Mouse (Mus musculus): ENCODE measurements around the gene Megf9.

Gene Megf9

GRCm38 (mm10) chr4:70521506-70522292 lies 13.1 kb downstream of the Megf9 start:
- no peak for DNase-seq (ENCODE audit: low spot score)

DNA sequence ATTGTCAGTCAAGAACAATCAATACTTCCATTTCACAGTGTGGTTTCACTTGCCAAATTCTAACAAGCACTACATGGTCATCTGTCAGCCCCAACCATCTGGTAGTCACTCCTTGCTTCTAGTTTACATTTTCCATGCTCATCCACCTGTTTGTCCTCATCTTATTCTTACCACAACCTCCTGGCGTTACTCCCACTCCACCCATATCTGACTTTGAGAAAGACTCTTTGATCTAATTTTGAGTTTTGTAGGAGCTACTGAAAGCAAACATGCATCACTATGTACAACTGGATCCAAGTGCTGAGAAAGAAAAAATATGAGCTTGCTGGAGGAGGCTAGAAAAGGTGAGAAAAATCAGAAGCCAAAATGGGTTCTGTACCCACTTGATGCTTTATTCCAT lies 17.1 kb downstream of the Megf9 start:
- no peak for DNase-seq (ENCODE audit: low spot score)

DNA sequence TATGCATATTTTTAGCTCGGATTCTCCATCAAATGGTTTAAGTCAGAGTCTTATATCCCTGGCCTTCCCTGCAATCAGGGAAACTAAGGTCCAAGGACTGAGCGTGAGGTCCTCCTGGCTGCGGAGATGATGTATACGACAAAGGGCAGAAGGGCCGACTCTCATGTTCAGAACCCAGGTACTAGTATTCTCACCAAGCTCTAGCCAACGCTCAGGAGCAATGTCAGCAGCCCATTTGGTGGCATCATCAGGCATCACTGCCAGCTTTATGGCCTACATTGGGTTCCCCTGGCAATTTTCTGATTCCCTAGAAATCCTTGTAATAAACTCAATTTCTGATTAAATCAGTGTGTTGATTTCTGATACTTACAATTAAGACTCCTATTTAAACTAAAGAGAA lies 18.5 kb downstream of the Megf9 start:
- no peak for DNase-seq (ENCODE audit: low spot score)

DNA sequence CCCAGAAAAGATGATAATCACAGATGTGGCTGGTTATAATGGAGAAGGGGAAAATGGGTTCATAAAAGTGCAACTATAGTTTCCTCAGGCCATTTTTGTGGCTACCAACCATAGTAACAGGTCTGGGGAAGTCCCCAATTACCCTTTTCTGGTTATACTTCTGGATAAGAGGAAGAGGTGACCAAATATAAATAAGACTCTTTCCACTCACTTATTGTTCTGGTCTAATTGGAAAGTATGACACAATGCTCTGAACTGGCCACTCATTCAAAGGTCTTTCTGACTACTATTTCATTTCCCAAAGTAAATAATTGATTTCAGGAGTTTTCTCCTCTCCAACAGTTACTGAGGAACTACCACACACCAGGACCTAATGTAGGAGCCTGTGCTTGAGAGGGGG lies 19.3 kb downstream of the Megf9 start:
- DNase-seq (ENCODE audit: low spot score) = no peak

- no peak for DNase-seq (ENCODE audit: low spot score)
These were observed 24.8 kb downstream of the Megf9 start for GRCm38 (mm10) chr4:70509987-70510386.

DNA sequence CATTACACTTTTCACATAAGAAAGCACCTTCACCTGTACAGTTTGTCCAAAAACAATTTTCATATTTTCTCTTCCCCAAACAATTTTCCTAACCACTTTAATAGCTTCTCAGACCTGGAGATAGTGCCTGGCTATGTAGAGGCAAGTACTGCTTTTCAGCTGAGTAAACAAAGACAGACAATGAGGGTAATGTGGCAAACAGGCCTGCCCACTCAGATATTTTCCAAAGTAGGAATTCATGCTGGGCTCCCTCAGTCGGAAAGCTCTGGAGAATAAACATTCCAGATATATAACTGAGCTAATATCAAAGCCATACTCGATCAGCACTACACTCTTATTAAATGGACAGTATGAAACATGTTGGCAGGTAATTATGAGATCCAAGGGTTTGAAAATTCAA lies 25.2 kb downstream of the Megf9 start:
- no peak for DNase-seq (ENCODE audit: low spot score)

- DNase-seq (ENCODE audit: low spot score) = no peak
These were observed 26.6 kb downstream of the Megf9 start for GRCm38 (mm10) chr4:70508207-70508606.

DNA sequence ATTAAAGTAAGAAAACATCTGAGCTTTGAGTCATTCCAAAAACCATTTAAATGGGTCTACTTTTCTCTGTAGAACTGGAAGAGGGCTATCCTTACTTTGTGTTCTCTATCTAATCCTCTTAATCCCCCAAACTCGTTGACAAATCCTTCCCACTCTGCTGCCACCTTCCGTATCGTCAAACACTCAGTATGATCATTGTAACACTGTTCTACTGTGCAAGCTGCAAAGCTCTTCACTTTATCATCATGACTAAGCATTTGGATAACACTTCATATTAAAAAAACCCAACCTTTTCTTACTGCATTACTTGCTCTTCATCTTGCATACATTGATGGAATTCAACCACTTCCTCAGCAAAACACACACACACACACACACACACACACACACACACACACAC lies 28.8 kb downstream of the Megf9 start:
- DNase-seq (ENCODE audit: low spot score) = no peak

GRCm38 (mm10) chr4:70503827-70504226 lies 31.0 kb downstream of the Megf9 start:
- DNase-seq (ENCODE audit: low spot score) = no peak

DNA sequence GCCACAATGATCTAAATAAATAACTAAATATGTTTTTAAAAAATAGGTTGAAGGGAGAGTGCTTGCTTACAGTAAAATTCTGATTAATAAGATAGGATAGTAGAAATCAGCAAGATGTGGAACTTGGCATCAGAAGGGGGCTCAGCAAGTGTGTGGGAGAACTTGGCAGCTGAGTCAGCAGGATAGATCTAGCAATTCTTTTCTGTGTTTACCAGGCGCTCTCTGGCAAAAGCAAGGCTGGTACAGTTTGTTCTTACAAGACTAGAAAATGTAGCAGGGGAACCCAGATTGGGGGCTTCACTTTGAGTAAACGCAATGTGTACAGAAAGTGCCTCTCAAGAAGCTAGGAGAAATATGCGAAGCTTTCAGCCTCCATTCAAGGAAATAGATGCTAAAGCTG lies 35.5 kb downstream of the Megf9 start:
- DNase-seq (ENCODE audit: low spot score) = no peak

DNA sequence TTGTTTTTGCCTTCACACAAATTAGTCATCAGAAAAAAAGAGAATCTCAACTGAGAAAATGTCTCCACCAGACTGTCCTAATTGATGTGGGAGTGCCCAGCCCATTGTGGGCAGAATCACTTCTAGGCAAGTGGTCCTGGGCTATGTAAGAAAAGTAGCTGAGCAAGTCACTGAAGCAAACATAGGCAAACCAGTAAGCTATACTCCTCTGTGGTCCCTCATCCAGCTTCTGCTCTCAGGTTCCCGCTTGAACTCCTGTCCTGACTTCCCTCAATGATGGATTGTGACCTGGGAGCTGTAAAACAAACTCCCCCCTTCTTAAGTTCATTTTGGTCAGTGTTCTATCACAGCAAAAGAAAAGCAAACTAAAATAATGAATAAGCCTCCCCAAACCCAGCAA lies 37.8 kb downstream of the Megf9 start:
- no peak for DNase-seq (ENCODE audit: low spot score)

- DNase-seq (ENCODE audit: low spot score) = no peak
These were observed 45.0 kb downstream of the Megf9 start for GRCm38 (mm10) chr4:70489792-70490191.

GRCm38 (mm10) chr4:70488415-70488814 lies 46.4 kb downstream of the Megf9 start:
- no peak for DNase-seq (ENCODE audit: low spot score)

GRCm38 (mm10) chr4:70484134-70484533 lies 50.7 kb downstream of the Megf9 start:
- no peak for DNase-seq (ENCODE audit: low spot score)

DNA sequence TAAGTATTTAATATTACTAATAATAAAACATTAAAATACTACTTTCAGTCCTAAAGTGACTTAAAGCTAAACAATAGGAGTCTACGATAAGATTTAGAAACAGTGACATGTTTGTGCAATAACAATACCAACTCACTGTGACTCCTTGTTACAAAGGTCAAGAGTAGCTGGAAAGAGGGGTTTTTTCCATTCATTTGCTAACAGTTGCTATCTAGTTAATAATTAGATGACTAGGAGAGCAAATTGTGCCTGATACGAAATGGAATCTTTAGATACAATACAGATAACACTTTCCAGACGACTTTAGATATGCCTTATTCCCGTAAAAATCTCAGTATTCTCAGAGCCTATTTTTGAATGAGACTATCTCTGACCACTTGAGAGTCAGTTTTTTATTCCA lies 52.9 kb downstream of the Megf9 start:
- DNase-seq (ENCODE audit: low spot score) = no peak

DNA sequence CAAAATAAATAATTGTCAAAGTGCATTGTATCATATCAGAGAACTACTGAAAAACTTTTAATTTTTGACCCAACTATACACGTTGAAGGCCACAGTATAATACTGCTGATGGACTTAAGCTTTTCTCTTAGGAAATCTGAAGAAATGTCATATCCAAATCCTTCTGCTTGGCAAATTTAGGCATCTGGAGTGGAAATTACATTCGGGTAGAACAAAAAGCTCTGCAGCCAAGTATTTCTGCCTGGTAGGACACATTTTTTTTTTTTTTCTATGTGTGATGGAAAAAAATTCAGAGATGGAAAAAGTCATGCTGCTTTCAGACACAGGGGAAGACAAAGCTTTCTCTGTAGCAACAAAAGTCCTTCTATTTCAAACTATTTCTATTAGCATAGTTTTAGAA lies 63.4 kb downstream of the Megf9 start:
- no peak for DNase-seq (ENCODE audit: low spot score)

- no peak for DNase-seq (ENCODE audit: low spot score)
These were observed 68.7 kb downstream of the Megf9 start for GRCm38 (mm10) chr4:70465921-70466689.

- DNase-seq (ENCODE audit: low spot score) = no peak
These were observed 71.5 kb downstream of the Megf9 start for GRCm38 (mm10) chr4:70463302-70463701.

DNA sequence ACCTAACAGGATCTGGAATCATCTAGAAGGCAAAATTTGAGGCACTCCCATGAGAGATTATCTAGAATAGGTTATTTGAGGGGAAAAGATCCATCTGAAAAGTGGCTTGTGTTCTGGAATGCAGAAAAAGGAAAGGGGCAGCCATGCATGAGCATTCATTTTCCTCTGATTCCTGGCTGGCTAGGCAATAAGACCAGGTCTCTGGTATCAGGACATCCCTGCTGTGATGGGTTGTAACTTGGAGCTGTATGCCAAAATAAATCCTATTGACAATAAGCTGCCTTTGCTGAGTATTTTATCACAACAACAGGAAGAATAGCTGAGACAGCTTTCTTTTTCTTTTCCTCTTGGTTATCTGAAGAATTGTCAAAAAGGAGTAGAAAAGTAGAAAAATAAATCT lies 73.4 kb downstream of the Megf9 start:
- no peak for DNase-seq (ENCODE audit: low spot score)

DNA sequence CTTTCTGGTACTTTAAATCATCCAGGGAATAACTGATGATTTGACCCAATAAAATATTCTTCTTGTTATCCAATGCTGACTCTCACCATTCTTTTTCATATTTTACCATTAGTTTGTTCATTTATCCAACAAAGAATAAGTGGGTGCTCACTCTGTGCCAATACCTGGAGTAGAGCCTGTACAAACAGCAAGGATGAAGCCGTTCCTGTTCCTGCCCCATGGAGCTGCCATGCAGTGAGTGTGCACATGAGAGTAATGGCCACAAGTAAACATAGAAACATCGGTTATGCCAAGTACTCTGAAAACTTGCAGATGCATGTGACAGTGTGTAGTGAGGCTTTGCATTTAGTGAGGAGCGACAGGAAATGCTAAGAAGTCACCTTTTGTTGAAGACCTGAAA lies 82.6 kb downstream of the Megf9 start:
- DNase-seq (ENCODE audit: low spot score) = no peak

DNA sequence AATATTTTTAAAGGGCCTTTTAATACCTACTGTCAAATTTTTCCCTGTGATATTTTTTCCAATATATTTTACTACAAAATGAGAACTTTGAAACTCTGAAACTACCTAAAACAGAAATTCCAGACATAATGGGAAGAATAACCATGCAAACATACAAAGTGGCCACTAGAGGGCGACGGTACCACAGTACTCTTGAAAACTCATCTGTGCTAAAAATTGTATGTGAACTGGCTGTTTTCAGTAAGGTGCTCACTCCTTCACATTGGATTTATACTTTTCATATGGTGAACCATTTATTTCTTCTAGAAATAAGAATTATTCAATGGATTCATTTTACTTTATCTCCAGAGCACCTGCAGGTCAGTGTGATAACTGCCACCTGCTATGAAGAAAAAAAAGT lies 83.0 kb downstream of the Megf9 start:
- peak; percentile 1 for DNase-seq (ENCODE audit: low spot score)

GRCm38 (mm10) chr4:70449668-70450067 lies 85.1 kb downstream of the Megf9 start:
- DNase-seq (ENCODE audit: low spot score) = no peak

DNA sequence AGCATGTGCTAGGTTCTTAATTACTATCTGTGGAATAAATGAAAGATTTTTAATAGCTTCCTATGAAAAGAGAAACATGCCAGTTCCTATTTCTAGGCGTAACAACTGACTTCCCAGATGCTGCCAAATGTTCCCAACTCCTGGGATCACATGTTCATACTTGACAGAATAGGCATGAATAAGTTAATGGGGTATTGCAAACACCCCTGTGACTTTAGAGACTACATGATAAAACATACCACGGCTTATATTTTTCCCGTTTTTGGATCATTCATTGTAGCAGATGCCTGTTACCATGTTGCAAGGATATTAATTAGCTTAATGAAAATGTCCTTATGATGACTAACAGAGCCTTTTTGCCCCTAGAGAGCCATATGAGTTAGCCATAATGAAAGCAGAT lies 88.0 kb downstream of the Megf9 start:
- DNase-seq (ENCODE audit: low spot score) = no peak

DNA sequence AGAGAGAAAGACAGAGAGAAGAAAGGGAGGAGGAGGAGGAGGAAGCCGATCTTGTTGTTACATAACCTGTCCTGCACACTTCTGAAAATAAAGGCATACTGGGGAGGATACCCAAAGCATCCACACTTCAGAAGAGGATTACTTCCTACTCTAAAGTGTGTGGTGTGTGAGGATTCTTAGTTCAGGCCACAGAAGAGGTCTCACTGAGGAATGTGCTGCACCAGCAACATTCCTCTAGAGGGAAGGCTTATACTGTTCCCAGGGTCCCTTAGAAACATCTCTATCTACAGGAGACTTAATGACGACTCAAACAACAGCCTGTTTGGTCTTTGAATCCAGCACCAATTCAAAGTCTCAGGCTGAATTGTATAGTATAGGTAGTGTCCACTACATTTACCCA lies 114.6 kb downstream of the Megf9 start:
- DNase-seq (ENCODE audit: low spot score) = no peak
